Mouse (Mus musculus): ENCODE data around the gene Mecr. TPM values are rescaled to one million over a fixed set of nuclear protein-coding genes. Genes with fewer than 3 reads are reported as not detected.

Gene Mecr
- polyA plus RNA-seq, 1 experiment from 2014 or later = 36.9 TPM

Other genes starting within 250 kb of the Mecr start
- 0.27 and 0.74 TPM in 2 replicates for gene Ptpru, start 5.2 kb upstream of the Mecr start, polyA plus RNA-seq (2015; fragmentation: Nextera tagmentation; extraction: Ambion mirVana)
- 119 and 123 TPM in 2 replicates for gene Srsf4, start 30.1 kb downstream of the Mecr start, polyA plus RNA-seq (2015; fragmentation: Nextera tagmentation; extraction: Ambion mirVana)
- 0.30 and 0.35 TPM in 2 replicates for gene Tmem200b, start 78.3 kb downstream of the Mecr start, polyA plus RNA-seq (2015; fragmentation: Nextera tagmentation; extraction: Ambion mirVana)
- gene Gm10300, start 231.2 kb downstream of the Mecr start, polyA plus RNA-seq (2015; fragmentation: Nextera tagmentation; extraction: Ambion mirVana) = 0.05 and 0.08 TPM in 2 replicates
- 47.5 and 52.0 TPM in 2 replicates for gene Epb41, start 231.9 kb downstream of the Mecr start, polyA plus RNA-seq (2015; fragmentation: Nextera tagmentation; extraction: Ambion mirVana)